Mouse (Mus musculus) naive thymus-derived CD4-positive, alpha-beta T cell, adult 2 months (primary cell): ENCODE measurements around the gene A2m.

Source experiments
- DNase-seq: peaks from one replicate; pipeline ENCODE4 v3.0.0-alpha.2; 2011; ENCODE audit warnings: low read depth

A2m gene

DNA sequence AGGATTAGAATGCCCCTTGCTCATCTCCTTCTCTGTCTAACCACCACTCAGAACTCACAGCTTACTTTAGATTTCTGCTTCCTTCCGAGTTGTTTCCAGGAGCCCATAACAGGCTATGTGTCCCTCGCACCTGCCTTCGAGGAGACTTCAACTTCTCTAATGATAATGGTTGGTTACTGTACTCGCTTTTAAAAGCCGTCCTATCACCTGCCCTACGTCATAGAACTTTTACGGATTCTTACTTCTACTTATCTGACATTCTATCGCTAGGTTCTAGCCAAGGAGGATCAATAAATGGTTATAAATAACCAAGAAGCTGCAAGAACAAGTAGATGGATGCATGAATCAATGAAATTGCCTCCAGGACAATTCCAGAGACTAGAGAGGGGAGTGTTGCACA, at the start of gene A2m:
TSS of gene A2m (plus strand) at position 301 of the 400 bp plus-strand sequence.
- no peak for DNase-seq

- no peak for DNase-seq
Observed at GRCm38 (mm10) chr6:121590131-121590530, 45.0 kb upstream of the A2m start.

GRCm38 (mm10) chr6:121600927-121601326, 34.2 kb upstream of the A2m start:
- DNase-seq, result no peak

GRCm38 (mm10) chr6:121607861-121608260, 27.3 kb upstream of the A2m start:
- no peak for DNase-seq

DNA sequence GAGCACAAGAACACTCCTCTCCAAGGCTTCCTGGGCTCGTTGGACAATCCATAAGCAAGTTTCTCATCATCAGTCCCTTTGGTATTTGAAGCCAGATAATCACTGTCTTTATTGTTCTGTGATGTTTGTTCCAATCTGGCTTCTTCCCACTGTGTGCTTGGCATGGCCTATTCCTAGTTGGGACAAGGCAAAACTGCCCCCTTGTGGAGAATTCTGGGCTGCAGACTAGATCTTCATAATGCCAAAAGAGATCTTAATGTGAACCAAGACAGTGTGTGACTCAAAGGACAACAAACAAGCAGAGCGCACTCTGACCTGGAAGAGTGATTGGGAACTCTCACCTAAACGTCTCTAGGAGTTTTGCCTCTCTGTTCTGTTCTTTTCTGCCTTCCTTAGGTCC, 23.4 kb upstream of the A2m start:
- no peak for DNase-seq

DNA sequence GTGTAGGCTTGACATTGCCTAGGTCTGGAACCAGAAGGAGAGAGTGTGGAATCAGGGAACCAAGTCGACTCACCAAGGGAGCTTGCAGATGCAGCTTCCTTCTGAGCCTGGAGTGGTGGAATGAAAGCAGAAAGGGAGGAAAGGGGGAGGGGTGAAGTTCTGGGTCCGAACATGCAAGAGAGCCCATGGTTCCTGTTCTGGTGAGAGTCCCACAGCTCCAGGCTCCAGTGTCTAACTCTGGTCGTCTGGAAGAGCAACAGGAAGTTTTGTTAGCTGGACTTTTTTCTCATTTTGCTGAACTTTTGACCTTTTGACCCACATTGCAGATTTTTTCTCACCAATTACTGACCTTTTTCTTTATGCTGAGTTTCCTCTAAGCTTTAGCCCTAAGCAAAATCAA, 17.7 kb upstream of the A2m start:
- no peak for DNase-seq

DNA sequence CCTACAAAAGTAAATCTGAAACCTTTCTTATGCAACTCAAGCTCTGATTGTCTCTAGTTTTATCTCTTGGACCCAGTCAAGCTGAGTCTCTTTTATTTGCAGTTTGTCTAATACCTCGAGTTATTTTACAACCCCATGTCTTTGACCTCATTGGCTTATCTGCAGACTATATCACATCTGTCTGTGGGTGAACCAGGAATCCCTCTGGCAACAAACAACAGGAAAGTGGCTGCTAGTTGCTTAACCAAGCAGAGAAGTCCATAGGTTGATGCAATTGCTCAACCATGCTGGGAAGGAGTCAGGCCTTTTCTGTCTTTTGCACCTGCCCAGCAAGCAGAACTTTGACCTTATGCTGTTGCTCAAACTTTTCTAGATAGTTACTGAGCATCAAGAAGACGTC, 12.7 kb upstream of the A2m start:
- no peak for DNase-seq

GRCm38 (mm10) chr6:121634520-121634919, 656 bp upstream of the A2m start:
- no peak for DNase-seq

- DNase-seq, result no peak
Observed at GRCm38 (mm10) chr6:121635878-121636371, 749 bp downstream of the A2m start.

DNA sequence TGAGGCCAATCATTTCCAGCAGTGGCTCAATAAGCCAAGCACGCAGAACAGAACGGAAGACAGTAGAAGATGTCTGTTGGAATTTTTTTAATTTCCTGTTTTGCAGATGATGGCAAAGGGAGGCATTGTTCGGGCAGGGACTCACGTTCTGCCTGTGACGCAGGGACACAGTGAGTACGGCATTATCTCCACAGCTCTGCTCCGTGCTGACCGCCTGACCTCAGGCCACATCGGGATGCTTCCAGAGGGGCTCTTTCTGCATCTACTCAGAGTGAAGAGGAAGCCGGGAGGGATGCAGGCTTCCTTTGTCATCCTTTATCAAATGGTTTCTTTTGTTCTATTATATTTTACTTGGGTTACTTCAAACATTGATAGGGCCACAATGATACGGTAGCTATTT, 13.3 kb downstream of the A2m start:
- no peak for DNase-seq
